Mouse (Mus musculus) kidney, adult 2 months (tissue): Measurements from ENCODE around the gene Pzp.

ENCODE experiments used
- CTCF ChIP-seq: fragments of 200-500 bp; conservative IDR thresholded peaks from 2 replicates; pipeline ENCODE4 v1.5.1; 2011; ENCODE audit warnings: low read depth, mild to moderate bottlenecking, control low read depth, low read length, moderate library complexity, mixed read lengths; ENCODE audit not compliant: insufficient read depth, insufficient read length
- POLR2A ChIP-seq: fragments of 200-500 bp; IDR thresholded peaks from one replicate; pipeline ENCODE4 v1.6.1; 2011; ENCODE audit warnings: low read depth, low read length, control low read depth

DNA sequence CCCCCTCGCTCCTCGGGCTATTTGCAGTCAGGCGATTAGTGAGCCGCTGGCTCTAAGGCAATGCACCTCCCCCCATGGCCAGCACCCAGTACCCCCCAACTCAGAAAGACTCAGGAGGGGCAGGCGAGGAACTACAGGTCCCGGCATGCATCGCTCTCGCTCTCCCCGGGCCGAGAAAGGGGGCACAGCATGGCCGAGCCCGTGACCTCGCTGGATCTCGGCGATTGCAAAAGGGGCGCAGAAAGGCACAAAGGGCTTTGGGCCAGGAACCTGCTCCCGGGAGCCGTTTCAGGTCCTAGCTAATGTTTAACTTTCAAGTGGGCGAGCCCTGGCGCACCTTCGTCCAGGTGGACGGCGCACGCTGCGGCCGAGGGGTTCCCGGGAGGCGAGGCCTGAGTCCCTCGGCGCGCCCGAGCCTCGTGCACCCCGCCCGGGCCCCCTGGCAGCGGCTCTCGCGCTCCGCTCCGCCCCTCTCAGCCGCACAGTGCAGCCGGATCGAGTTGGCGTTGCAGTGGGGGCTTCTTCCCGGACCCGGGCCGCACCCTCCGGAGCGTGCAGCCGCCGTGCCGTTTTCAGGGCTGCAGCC, 88.7 kb downstream of the Pzp start:
- TF ChIP-seq CTCF (no peak), POLR2A (no peak)
